Mouse (Mus musculus): ENCODE results near the gene Gm28553. TPM values are rescaled to one million over a fixed set of nuclear protein-coding genes. Genes with fewer than 3 reads are reported as not detected.
"Not testable (repeated sequence)": the region's sequence is repeated elsewhere in the genome, so short reads cannot be mapped to it uniquely, and the experiment has no call there.

Gene Gm28553
- polyA plus RNA-seq (2012; rRNA removed): not detected in 2 replicates

GRCm38 (mm10) chrY:48856197-48856596 is at the start of gene Gm28553:
Gene Gm28553 (plus strand): TSS chrY:48856497.
- H3K27ac ChIP-seq (ENCODE audit: insufficient read depth, low read depth, low read length); H3K4me1 ChIP-seq (ENCODE audit: control insufficient read depth, insufficient read depth, insufficient read length, low read length); H3K36me3 ChIP-seq (ENCODE audit: control insufficient read depth, insufficient read depth, low read length); H3K4me3 ChIP-seq (ENCODE audit: low read depth, low read length); H3K27me3 ChIP-seq (ENCODE audit: control insufficient read depth, insufficient read depth, low read length): not testable (repeated sequence)
- WGBS: no CpG with 5 or more reads among the region's 5 CpGs
